Mouse (Mus musculus) small intestine, adult 2 months (tissue): ENCODE results near the gene Emilin1.

Experiments used
- CTCF ChIP-seq: fragments of 200-500 bp; IDR thresholded peaks from 2 replicates; pipeline ENCODE4 v1.5.1; 2012; ENCODE audit warnings: low read depth, mild to moderate bottlenecking, control low read depth, inconsistent platforms, low read length, moderate library complexity, mixed read lengths; ENCODE audit not compliant: insufficient replicate concordance, insufficient read length; ENCODE audit errors: extremely low read depth
- POLR2A ChIP-seq: fragments of 200-500 bp; IDR thresholded peaks from 2 replicates; pipeline ENCODE4 v1.6.1; 2012; ENCODE audit warnings: low read depth, mild to moderate bottlenecking, control low read depth, inconsistent platforms, low read length, moderate library complexity

- TF ChIP-seq POLR2A = no peak
- TF ChIP-seq CTCF = no peak
Measured at GRCm38 (mm10) chr5:30878616-30879015, 34.6 kb upstream of the Emilin1 start.
